Mouse (Mus musculus): ENCODE results near the gene Hyou1.
A peak's percentile ranks its signal among the peaks of the same experiment; 100 is the strongest.
"Not testable (repeated sequence)": the region's sequence is repeated elsewhere in the genome, so short reads cannot be mapped to it uniquely, and the experiment has no call there.

Hyou1 gene

GRCm38 (mm10) chr9:44405011-44405410, 25.7 kb downstream of the Hyou1 start:
- DNase-seq (ENCODE audit: low read depth, low spot score): no peak

DNA sequence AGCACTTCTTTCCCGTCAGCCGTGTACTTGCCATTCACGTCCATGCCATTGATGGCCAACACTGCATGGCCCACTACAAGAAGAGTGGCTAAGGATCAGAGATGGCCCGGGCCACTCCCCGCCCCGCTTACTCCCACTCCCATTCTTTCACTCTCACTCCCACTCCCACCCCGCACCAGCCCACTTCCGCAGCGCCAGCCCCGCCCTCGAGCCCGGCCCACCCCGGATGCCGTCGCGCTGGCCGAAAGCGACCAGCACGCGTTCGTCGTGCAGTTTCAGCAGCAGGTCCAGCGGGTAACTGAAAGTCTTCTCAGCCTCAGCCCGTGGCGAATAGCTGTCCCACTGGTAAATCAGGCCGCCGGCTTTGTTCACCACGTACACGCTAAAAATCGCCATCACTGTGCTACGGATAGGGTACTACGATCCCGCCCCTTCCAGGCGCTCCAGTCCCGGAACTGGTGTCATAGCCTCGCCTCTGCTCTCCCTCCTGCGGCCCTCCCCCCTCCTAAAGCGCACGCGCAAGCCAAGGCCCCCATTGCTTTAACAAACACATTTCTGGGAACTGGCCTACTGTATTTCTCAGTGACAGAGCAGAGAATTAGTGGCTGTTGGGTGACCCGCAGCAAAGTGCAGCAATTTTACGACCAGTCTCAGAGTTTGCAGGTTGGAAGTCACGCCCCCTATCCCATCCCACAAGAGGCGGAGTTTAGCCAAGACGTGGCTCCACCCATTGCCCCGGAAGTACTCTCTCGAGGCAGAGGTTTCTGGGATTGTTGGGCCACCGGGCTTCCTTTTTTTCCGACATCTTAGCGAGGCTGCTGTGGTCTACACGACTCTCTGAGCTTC, 27.8 kb downstream of the Hyou1 start, which contains the start of the genes Rps25 and Trappc4:
Gene Rps25 (plus strand): TSS at position 234 of the 846 bp plus-strand sequence.
Gene Trappc4 (minus strand): TSS at position 695 of the 846 bp plus-strand sequence.
- peak; percentile 94 for DNase-seq (ENCODE audit: low read depth, low spot score)

GRCm38 (mm10) chr9:44407752-44408097, 28.4 kb downstream of the Hyou1 start:
- no peak for DNase-seq (ENCODE audit: low read depth, low spot score)

DNA sequence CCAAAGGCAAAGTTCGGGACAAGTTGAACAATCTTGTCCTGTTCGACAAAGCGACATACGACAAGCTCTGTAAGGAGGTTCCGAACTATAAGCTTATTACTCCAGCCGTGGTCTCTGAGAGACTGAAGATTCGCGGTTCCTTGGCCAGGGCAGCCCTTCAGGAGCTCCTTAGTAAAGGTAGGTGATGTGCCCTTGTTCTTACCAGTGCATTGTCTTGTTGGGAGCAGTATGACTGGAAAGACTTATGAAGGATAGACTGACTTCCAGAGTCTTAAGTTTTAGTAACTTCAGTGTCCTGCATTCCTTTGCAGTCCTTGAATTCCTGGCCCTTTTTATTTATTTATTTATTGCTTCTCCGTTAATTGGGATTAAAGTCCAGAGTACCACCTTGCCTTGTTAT, 29.4 kb downstream of the Hyou1 start:
- not testable (repeated sequence) for DNase-seq (ENCODE audit: low read depth, low spot score)

DNA sequence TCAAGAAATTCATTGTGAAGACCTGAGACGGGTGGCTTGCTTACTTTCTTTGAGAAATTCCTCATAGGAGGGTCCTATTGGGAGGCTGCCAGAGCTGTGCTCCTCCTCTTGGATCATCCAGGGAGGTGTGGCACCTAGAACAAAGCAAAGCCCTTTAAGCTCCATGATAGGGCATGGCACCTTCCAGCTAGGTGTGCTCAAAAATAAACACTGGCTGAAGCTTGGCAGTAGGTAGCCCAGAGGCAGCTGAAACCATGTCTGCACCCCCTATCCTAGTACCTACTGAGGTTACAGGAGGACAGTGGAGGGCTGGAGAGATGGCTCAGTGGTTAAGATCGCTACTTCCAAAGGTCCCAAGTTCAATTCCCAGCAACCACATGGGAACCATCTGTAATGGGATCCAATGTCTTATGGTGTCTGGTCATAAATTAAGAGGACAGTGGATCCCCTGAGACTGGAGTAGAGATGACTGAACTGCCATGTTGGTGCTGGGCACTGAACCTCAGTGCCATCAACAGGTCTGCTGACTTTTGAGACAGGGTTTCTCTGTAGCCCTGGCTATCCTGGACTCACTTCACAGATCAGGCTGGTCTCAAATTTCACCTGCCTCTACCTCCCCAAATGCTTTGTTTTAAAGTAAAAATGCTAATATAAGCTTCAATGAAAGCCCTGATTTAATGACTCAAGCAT, 31.5 kb downstream of the Hyou1 start:
- no peak for DNase-seq (ENCODE audit: low read depth, low spot score)

DNA sequence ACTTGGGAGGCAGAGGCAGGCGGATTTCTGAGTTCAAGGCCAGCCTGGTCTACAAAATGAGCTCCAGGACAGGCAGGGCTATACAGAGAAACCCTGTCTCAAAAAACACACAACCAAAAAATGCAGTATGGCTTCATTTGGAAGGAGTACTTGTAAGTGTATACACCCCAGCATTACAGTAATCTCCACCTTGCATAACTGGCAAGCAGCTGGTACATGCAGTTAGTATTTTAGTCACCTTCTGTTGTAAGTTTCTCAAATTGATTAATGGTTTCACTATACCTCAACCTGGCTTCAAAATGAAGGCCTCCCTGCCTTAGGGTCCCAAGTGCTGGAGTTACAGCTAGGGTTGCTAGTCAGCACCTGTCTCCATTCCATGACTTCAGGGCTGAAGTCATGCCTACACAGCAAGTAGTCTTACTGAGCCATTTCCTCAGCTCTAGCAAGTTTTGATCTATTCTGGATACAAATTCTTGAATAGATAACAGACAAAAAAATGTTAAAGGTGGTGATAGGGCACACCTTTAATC, 32.4 kb downstream of the Hyou1 start:
- no peak for DNase-seq (ENCODE audit: low read depth, low spot score)

DNA sequence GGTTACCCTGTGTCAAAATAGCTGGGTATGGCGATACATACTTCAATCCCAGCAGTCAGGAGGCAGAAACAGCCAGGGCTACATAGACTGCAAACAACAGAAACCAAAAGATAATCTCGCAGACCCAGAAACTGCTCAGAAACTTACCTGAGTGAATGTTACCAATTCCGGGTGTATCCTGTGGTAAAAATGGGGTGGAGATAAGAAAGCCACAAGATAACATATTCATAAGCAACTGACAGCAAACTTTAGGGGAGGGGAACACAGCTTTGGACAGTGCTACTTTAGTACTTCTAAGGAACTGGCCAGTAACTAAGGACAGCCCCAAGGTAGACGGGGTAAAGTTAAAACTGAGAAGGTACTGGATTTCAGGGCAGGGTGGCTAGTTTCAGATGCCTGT, 33.0 kb downstream of the Hyou1 start:
- DNase-seq (ENCODE audit: low read depth, low spot score): no peak

DNA sequence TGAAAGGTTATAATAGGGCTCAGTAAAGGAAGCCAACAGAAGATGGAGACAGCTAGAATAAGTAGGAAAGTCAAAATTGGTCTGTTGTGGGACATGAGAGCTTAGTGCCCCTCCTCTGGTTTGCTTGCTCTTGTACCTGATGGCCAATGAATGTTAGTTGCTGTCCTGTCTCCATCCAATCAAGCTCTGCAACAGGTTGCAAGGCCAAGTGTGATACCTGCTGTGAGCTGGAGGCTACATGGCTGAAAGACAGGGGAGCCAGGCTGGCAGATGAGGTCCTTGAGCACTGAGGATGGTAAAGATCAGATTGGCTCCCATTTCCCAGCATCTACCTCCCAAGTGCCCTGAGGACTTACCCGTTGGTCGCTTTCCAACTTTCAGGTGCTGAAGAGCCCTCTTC, 33.5 kb downstream of the Hyou1 start:
- DNase-seq (ENCODE audit: low read depth, low spot score): no peak

GRCm38 (mm10) chr9:44417156-44417891, 38.0 kb downstream of the Hyou1 start:
- no peak for DNase-seq (ENCODE audit: low read depth, low spot score)

GRCm38 (mm10) chr9:44417892-44418363, 38.6 kb downstream of the Hyou1 start:
- DNase-seq (ENCODE audit: low read depth, low spot score): peak; percentile 91

- DNase-seq (ENCODE audit: low read depth, low spot score): no peak
Observed at GRCm38 (mm10) chr9:44418519-44419385, 39.5 kb downstream of the Hyou1 start, which contains the start of gene Ccdc84. Gene Ccdc84, minus strand, starts transcription at chr9:44418569.

DNA sequence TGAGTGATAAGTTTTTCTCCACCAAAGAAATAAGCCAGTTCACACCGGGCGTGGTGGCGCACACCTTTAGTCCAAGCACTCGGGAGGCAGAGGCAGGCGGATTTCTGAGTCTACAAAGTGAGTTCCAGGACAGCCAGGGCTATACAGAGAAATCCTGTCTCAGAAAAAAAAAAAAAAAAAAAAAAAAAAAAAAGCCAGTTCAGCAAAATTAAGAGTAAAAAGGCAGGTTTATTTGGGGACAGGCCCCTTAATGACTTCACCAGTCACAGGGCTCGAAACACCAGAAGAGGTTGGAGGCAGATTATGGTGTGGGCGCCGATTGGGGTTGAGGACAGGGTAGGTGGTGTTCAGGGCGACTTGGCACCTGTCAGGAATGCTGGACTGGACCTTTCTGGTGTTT, 40.4 kb downstream of the Hyou1 start:
- not testable (repeated sequence) for DNase-seq (ENCODE audit: low read depth, low spot score)

DNA sequence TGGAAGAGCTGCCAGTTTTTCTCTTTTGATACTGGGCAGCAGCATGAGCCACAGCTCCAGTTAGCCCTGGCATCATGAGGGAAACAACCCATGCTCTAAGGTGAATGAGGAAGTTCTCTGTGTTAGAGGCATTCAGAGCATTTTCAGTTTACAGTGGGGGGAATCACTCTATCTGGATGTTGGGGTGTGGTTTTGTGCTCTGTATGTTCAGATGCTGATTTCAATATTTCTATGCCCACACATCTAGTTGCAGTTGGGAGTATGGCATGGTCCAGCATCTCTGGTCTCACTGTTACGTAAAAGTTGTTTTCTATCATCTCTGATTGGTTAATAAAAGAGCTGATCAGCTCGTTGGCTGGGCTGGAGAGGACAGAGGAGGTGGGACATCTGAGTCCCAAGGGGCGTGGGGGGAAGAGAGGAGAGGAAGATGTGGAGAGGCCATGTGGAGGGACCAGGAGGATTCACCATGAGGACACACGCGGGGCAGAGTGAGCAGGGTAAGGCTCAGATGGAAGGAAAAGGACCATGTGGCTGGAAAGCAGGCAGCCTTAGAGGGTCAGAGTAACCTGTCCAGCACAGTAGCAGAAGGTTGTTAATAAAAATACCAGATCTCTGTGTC, 41.1 kb downstream of the Hyou1 start:
- DNase-seq (ENCODE audit: low read depth, low spot score): no peak

DNA sequence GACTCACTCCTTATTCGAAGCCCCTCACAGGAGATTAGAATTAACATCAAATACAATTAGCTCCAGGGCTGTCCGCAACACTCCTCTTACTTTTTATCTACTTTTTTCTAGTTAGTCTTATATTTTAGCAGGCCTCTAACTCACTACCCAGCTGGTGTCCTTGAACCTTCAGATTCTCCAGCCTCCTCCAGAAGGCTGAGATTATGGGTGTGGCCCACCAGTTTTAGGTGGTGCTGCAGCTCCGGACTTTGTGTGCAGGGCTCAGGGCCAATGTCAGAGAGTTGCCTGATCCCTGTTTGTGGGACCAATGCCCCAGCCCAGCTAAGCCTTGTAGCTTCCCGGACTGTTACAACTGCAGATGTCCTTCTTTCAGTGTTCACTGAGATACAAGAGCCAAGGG, 44.3 kb downstream of the Hyou1 start:
- DNase-seq (ENCODE audit: low read depth, low spot score): no peak

DNA sequence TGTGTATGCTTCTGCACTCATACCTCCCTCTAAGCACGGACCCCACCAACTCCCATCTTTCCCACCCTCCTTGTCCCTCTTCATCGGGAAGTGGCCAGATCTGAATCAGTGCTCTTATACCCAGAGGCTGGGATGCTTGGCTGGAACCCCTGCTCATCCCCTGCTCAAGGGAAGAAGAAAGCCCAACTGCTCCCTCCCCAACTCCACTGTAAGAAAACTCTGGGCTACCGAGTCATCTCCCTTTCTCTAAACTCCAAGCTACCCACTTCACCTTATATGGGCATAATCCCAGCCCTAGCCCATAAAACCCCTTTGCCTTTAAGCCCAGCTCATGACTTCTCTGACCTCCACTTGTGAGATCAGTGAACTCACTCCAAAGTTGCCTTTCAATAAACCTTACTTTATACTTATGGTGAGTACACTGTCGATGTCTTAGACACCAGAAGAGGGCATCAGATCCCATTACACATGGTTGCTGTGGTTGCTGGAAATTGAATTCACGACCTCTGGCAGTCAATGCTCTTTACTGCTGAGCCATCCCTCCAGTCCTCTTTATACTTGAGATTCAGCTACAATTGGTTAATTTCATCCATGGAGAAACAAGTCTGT, 53.4 kb downstream of the Hyou1 start:
- no peak for DNase-seq (ENCODE audit: low read depth, low spot score)

DNA sequence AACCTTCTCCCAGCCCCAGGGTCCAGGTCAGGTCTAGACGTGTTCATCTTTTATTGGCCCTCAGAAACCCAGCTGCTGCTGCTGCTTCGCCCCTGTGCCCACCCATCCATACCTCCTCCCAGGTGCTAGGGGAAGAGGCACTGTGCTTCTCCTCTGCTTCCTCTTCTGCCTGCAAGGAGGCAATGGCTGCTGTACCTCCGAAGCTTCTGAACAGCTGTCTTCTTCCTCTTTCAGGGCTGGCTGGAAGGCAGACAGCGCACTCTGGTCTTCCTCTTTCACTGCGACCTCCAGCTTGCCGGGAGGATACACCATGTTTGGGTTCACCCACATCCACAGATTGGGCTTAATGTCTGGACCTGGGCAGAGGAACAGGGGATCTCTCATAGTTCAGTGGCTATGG, 56.5 kb downstream of the Hyou1 start:
- no peak for DNase-seq (ENCODE audit: low read depth, low spot score)

DNA sequence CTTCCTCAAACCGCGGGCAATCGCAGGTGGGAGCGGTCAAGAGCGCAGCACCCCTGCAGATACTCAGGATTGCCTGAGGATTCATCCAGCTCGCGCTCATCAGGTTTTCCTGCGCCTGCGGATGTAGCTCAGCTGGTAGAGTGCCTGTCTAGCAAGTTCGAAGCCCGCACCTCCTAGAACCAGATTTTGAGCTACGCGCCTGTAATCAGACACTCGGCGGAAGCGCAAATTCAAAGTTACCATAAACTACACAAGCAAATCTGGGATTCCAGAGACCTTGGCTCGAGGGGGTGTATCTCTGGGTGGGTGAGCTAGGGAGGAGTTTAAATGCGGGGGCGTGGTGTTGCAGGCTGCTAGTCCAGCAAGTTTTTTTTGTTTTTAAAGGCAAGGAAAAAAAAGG, 61.7 kb downstream of the Hyou1 start, which contains the start of gene Foxr1:
Gene Foxr1 (minus strand): TSS at position 176 of the 400 bp plus-strand sequence.
- no peak for DNase-seq (ENCODE audit: low read depth, low spot score)
